Mouse (Mus musculus): ENCODE data around the gene Lnpep.

DNA sequence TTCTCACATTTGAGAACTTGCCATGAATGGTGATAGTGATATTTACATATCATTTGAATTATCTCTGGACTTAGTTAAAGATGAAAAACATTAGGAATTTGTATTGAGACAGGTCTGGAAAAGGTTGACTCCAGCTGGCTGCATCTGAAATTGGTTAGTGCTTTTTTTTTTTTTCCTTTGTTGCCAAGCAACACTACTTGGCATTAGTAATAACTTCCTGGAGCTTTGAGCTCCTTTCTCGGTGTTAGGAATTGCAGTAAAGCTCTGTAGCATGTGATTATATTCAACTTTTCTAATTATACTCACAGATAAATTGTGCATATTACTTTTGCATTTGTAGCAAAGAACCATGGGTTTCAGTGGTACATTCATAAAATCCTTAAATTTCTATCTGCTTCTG lies 126.0 kb downstream of the Lnpep start:
- TF ChIP-seq ZNF384 (IDR thresholded peaks at IDR 0.05; ENCODE audit: low read depth, low read length) (no peak), CTCF (conservative IDR thresholded peaks at IDR 0.05 in 1 of 2, IDR thresholded peaks at IDR 0.05 in 1 of 2; ENCODE audit: low read depth in 2 of 2, low read length in 2 of 2) (no peak)
